Mouse (Mus musculus) megakaryocyte, embryonic 14.5 days (primary cell): ENCODE measurements at regions not wholly inside any gene's neighbourhood (a gene's known extent, or its start where the extent isn't known, plus 50 kb on each side); places are given as distances from the start of the nearest gene placed in this dataset.

Experiments used
- FLI1 ChIP-seq: IDR thresholded peaks from 2 replicates; pipeline ENCODE4 v1.6.1; 2012; ENCODE audit warnings: low read length, inconsistent platforms, mixed read lengths
- GATA1 ChIP-seq: IDR thresholded peaks from 3 replicates; pipeline ENCODE4 v1.6.1; 2012; ENCODE audit warnings: mixed read lengths, low read length, inconsistent platforms, borderline replicate concordance

DNA sequence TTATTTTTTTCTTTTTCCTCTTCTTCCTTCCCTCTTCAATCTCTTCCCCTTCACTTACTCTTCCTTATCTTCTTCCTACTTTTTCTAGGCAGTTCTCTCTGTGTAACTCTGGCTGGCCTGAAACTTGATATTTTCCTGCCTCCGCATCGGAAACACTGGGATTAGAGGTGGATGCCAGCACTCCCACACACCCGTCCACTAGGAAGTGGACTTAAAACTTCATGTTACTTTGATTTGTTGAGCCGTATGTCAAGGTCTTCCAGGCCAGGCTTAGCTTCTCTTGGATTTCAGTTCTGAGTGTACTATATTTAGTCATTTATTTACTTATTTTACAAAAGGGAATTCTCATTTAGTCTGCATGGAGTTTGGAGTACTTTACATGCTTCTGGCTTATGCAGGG lies 62.1 kb upstream of the Gm9887 start:
- TF ChIP-seq FLI1 (no peak), GATA1 (no peak)
